Mouse (Mus musculus): ENCODE results near the gene Ntn1. TPM values are rescaled to one million over a fixed set of nuclear protein-coding genes. Genes with fewer than 3 reads are reported as not detected.

Gene Ntn1
- polyA plus RNA-seq, 1 experiment from 2014 or later, result 11.8 TPM

GRCm38 (mm10) chr11:68263100-68263499 lies 137.5 kb downstream of the Ntn1 start:
- Histone ChIP-seq H3K4me3 (replicated peaks; ENCODE audit: low read depth, low read length) (no peak overlapping the region), H3K27me3 (ENCODE audit: insufficient read depth, low read length) (no peaks in the 10 kb centered on the region), H3K27ac (no peak overlapping the region), H3K4me1 (replicated peaks; ENCODE audit: insufficient read depth, low read length) (no peaks in the 10 kb centered on the region), H3K9ac (ENCODE audit: low read depth, low read length) (no peak overlapping the region), H3K9me3 (replicated peaks; ENCODE audit: low read length) (no peaks in the 10 kb centered on the region), H3K4me2 (ENCODE audit: low read length) (no peak overlapping the region), H3K36me3 (ENCODE audit: insufficient read depth, low read length) (no peaks in the 10 kb centered on the region)
- WGBS, result 86% methylated on average over 5 of the region's 5 CpGs
- no peak for TF ChIP-seq CTCF (IDR thresholded peaks at IDR 0.05; ENCODE audit: low read depth)
- no peak for ATAC-seq (replicated peaks; ENCODE audit: low FRiP score, low read depth)
- no peak for DNase-seq (ENCODE audit: low spot score)

GRCm38 (mm10) chr11:68261162-68261892 lies 139.3 kb downstream of the Ntn1 start:
- WGBS, result 73% methylated on average over 10 of the region's 10 CpGs
- TF ChIP-seq CTCF (IDR thresholded peaks at IDR 0.05; ENCODE audit: low read depth), result peak; percentile 6; the same call in 1 of the 2 replicates
- DNase-seq (ENCODE audit: low spot score), result no peak
- Histone ChIP-seq H3K27me3 (ENCODE audit: insufficient read depth, low read length) (no peaks in the 10 kb centered on the region), H3K9ac (ENCODE audit: low read depth, low read length) (no peak overlapping the region), H3K4me2 (ENCODE audit: low read length) (no peak overlapping the region), H3K27ac (no peak overlapping the region), H3K9me3 (replicated peaks; ENCODE audit: low read length) (no peaks in the 10 kb centered on the region), H3K36me3 (ENCODE audit: insufficient read depth, low read length) (no peaks in the 10 kb centered on the region), H3K4me1 (replicated peaks; ENCODE audit: insufficient read depth, low read length) (no peaks in the 10 kb centered on the region), H3K4me3 (replicated peaks; ENCODE audit: low read depth, low read length) (no peak overlapping the region)
- ATAC-seq (replicated peaks; ENCODE audit: low FRiP score, low read depth), result no peak

GRCm38 (mm10) chr11:68260399-68260798 lies 140.2 kb downstream of the Ntn1 start:
- Histone ChIP-seq H3K9me3 (replicated peaks; ENCODE audit: low read length) (no peaks in the 10 kb centered on the region), H3K27me3 (ENCODE audit: insufficient read depth, low read length) (no peaks in the 10 kb centered on the region)
- 94% methylated on average over 6 of the region's 6 CpGs for WGBS

GRCm38 (mm10) chr11:68258498-68258897 lies 142.1 kb downstream of the Ntn1 start:
- Histone ChIP-seq H3K4me2 (ENCODE audit: low read length) (no peak overlapping the region), H3K36me3 (ENCODE audit: insufficient read depth, low read length) (no peaks in the 10 kb centered on the region), H3K4me3 (replicated peaks; ENCODE audit: low read depth, low read length) (no peak overlapping the region), H3K9ac (ENCODE audit: low read depth, low read length) (no peak overlapping the region), H3K27me3 (ENCODE audit: insufficient read depth, low read length) (no peaks in the 10 kb centered on the region), H3K9me3 (replicated peaks; ENCODE audit: low read length) (no peaks in the 10 kb centered on the region), H3K27ac (no peak overlapping the region), H3K4me1 (replicated peaks; ENCODE audit: insufficient read depth, low read length) (no peaks in the 10 kb centered on the region)
- 83% methylated on average over 4 of the region's 4 CpGs for WGBS
- DNase-seq (ENCODE audit: low spot score) (no peak), ATAC-seq (replicated peaks; ENCODE audit: low FRiP score, low read depth) (no peak)
- no peak for TF ChIP-seq CTCF (IDR thresholded peaks at IDR 0.05; ENCODE audit: low read depth)

More at GRCm38 (mm10) chr11:68260399-68260798, 140.2 kb downstream of the Ntn1 start:
- ATAC-seq (replicated peaks; ENCODE audit: low FRiP score, low read depth) (no peak), DNase-seq (ENCODE audit: low spot score) (no peak)
- Histone ChIP-seq H3K4me1 (replicated peaks; ENCODE audit: insufficient read depth, low read length) (no peaks in the 10 kb centered on the region), H3K4me3 (replicated peaks; ENCODE audit: low read depth, low read length) (no peak overlapping the region), H3K36me3 (ENCODE audit: insufficient read depth, low read length) (no peaks in the 10 kb centered on the region), H3K4me2 (ENCODE audit: low read length) (no peak overlapping the region), H3K27ac (no peak overlapping the region), H3K9ac (ENCODE audit: low read depth, low read length) (no peak overlapping the region)
- TF ChIP-seq CTCF (IDR thresholded peaks at IDR 0.05; ENCODE audit: low read depth), result peak; percentile 31; the same call in 1 of the 2 replicates

- TF ChIP-seq CTCF (IDR thresholded peaks at IDR 0.05; ENCODE audit: low read depth), result no peak
- WGBS, result 39% methylated on average over 7 of the region's 7 CpGs
- H3K27me3 ChIP-seq (ENCODE audit: insufficient read depth, low read length), result no peaks in the 10 kb centered on the region
- no peak overlapping the region for H3K27ac ChIP-seq
- H3K4me1 ChIP-seq (replicated peaks; ENCODE audit: insufficient read depth, low read length), result no peaks in the 10 kb centered on the region
- no peaks in the 10 kb centered on the region for H3K36me3 ChIP-seq (ENCODE audit: insufficient read depth, low read length)
- no peak overlapping the region for H3K4me3 ChIP-seq (replicated peaks; ENCODE audit: low read depth, low read length)
- ATAC-seq (replicated peaks; ENCODE audit: low FRiP score, low read depth) (0 out of 2 replicates have a peak, but pooled peaks have one; percentile 25), DNase-seq (ENCODE audit: low spot score) (peak; percentile 57)
- no peak overlapping the region for H3K9ac ChIP-seq (ENCODE audit: low read depth, low read length)
- H3K4me2 ChIP-seq (ENCODE audit: low read length), result no peak overlapping the region
- no peaks in the 10 kb centered on the region for H3K9me3 ChIP-seq (replicated peaks; ENCODE audit: low read length)
Observed at GRCm38 (mm10) chr11:68253531-68253930, 147.1 kb downstream of the Ntn1 start.

- ATAC-seq (replicated peaks; ENCODE audit: low FRiP score, low read depth) (no peak), DNase-seq (ENCODE audit: low spot score) (no peak)
- Histone ChIP-seq H3K27me3 (ENCODE audit: insufficient read depth, low read length) (no peaks in the 10 kb centered on the region), H3K4me2 (ENCODE audit: low read length) (no peak overlapping the region), H3K36me3 (ENCODE audit: insufficient read depth, low read length) (no peaks in the 10 kb centered on the region), H3K4me1 (replicated peaks; ENCODE audit: insufficient read depth, low read length) (no peaks in the 10 kb centered on the region), H3K4me3 (replicated peaks; ENCODE audit: low read depth, low read length) (no peak overlapping the region), H3K9me3 (replicated peaks; ENCODE audit: low read length) (no peaks in the 10 kb centered on the region), H3K27ac (no peak overlapping the region), H3K9ac (ENCODE audit: low read depth, low read length) (no peak overlapping the region)
- 84% methylated on average over 6 of the region's 6 CpGs for WGBS
- TF ChIP-seq CTCF (IDR thresholded peaks at IDR 0.05; ENCODE audit: low read depth), result no peak
Observed at GRCm38 (mm10) chr11:68250106-68250505, 150.5 kb downstream of the Ntn1 start.
